Mouse (Mus musculus) neural tube, embryonic 13.5 days (tissue): ENCODE data around the gene Prelp. TPM values are rescaled to one million over a fixed set of nuclear protein-coding genes. Genes with fewer than 3 reads are reported as not detected.
A peak's percentile ranks its signal among the peaks of the same experiment; 100 is the strongest.

Experiments used
- ATAC-seq: fragments of 200-750 bp; cut with Nextera tagmentation; 2 replicates; pipeline ENCODE4 v1.8.0; 2017; ENCODE audit warnings: low read depth, mild to moderate bottlenecking, moderate TSS enrichment, moderate library complexity
- H3K27ac ChIP-seq: fragments of 300-500 bp; sonication (generic); replicated peaks from 2 replicates; pipeline ENCODE4 v1.5.1; 2015; ENCODE audit warnings: moderate library complexity, mild to moderate bottlenecking, inconsistent platforms
- H3K27me3 ChIP-seq: fragments of 300-500 bp; sonication (generic); 2 replicates; pipeline ENCODE4 v1.6.1; 2015; ENCODE audit warnings: mild to moderate bottlenecking, inconsistent platforms
- H3K36me3 ChIP-seq: fragments of 300-500 bp; sonication (generic); 2 replicates; pipeline ENCODE4 v1.6.1; 2015; ENCODE audit warnings: mild to moderate bottlenecking, inconsistent platforms
- H3K4me1 ChIP-seq: fragments of 300-500 bp; sonication (generic); replicated peaks from 2 replicates; pipeline ENCODE4 v1.6.1; 2015; ENCODE audit warnings: inconsistent platforms
- H3K4me2 ChIP-seq: fragments of 300-500 bp; sonication (generic); 2 replicates; pipeline ENCODE4 v1.6.1; 2015; ENCODE audit warnings: inconsistent platforms, mild to moderate bottlenecking, moderate library complexity
- H3K4me3 ChIP-seq: fragments of 300-500 bp; sonication (generic); 2 replicates; pipeline ENCODE4 v1.5.1; 2015; ENCODE audit warnings: mild to moderate bottlenecking, inconsistent platforms
- H3K9ac ChIP-seq: fragments of 300-500 bp; sonication (generic); 2 replicates; pipeline ENCODE4 v1.6.1; 2015; ENCODE audit warnings: moderate library complexity, mild to moderate bottlenecking, inconsistent platforms
- H3K9me3 ChIP-seq: fragments of 300-500 bp; sonication (generic); 2 replicates; pipeline ENCODE4 v1.6.1; 2016; ENCODE audit warnings: inconsistent platforms
- WGBS: fragments of 180-500 bp; shearing (Covaris S2); methylation state at CpG from one replicate; pipeline ENCODE4 v1.1.7; 2015; 5-methylcytosine and 5-hydroxymethylcytosine counted together
- polyA plus RNA-seq: library from polyadenylated mRNA; unstranded; fragments of >200 nt; fragmentation: Nextera tagmentation; extraction: Ambion mirVana; gene quantifications from 2 replicates; pipeline ENCODE4 v1.2.1, GENCODE M21; 2015

Gene Prelp
- polyA plus RNA-seq, 1 experiment from 2014 or later: 10.1 TPM

DNA sequence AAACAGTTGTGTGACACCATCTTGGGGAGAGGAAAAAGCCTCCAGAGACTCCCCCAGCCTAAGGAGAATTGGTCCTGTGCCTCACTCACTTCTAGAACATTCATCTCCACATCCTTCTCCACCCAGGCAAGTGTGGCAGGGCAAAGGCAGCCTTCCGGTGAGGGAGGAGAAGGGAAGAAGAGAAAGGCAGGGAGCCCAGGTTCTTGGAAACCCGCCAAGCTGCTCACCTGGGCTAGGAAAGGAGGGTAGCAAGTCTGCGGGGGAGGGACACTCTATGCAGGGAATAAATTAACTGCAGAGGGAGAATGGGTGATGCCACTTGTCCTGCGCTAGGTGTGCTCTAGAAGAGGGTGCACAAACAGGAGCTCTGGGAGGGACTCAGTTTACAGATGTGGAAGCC lies 10.2 kb downstream of the Prelp start:
- H3K27ac ChIP-seq: no peak overlapping the region
- no peaks in the 10 kb centered on the region for H3K36me3 ChIP-seq
- no peak overlapping the region for H3K4me3 ChIP-seq
- no peak overlapping the region for H3K4me2 ChIP-seq
- H3K27me3 ChIP-seq: 0 out of 2 replicates have a peak, but pooled peaks cover 10% of the 10 kb centered on the region
- no peak for ATAC-seq
- peaks cover 40% of the 10 kb centered on the region for H3K4me1 ChIP-seq
- WGBS: 69% methylated on average over 4 of the region's 4 CpGs
- no peak overlapping the region for H3K9ac ChIP-seq
- no peaks in the 10 kb centered on the region for H3K9me3 ChIP-seq

DNA sequence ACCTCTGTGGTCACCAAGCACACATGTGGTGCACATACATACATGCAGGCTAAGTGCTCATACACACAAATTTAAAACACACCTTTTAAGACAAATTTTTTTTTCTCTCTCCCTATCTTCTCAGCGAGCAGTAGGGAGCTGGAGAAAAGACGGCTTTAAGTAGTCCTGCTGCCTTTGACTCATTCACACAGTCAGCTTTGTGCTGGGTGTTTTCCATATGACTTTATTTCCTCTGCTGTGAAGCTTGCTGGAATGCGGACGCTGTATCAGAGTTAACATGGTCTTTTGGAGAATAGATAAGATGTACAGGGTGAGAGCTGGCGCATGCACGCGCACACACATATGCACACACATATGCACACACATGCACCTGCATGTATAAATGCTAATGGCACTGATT lies 11.1 kb downstream of the Prelp start:
- Histone ChIP-seq H3K9ac (no peak overlapping the region), H3K9me3 (no peaks in the 10 kb centered on the region), H3K4me3 (no peak overlapping the region), H3K36me3 (no peaks in the 10 kb centered on the region), H3K4me2 (no peak overlapping the region), H3K4me1 (peaks cover 37% of the 10 kb centered on the region), H3K27ac (no peak overlapping the region), H3K27me3 (0 out of 2 replicates have a peak, but pooled peaks cover 10% of the 10 kb centered on the region)
- 88% methylated on average over 7 of the region's 7 CpGs for WGBS
- ATAC-seq: no peak

DNA sequence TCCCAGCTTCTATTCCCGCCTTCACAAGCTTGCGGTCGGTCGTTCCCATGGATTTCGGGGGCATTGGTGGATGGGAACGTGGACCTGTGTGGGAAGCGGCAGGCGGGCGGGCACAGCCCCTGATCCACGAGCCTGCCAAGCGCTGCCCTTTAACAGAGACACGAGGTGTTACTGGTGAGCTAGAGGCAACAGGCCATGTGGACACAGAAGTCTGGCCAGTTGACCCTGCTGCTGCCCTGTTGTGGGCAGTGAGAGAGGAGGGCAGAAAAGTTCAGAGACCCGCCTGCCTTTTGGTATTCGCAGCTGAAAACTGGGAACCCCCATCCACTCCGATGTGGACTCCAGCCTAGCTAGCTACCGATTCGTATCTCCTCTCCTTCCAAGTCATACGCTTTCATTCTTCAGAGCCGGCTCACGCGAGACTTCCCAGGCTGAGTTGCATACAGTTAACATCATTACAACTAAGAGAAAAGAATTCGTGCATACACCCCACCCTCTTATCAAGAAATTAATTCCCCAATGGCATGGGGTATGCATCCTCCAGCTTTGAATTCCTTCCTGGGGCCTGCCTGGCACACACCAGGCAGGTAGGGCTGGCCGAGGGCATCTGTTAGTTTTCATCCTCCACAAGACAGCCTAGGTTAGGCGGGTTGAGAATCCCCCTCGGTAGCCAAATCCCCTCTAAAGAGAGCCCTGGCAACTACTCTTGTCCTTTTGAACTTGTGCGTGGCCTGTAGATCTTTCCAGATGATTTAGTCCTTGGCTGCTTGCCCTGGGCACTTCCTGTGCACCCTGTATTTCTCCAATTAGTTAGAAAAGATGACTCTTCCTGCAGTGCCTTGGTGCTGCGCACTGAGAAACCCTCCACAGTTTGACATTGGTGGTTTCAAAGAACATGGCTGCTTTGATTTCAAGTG lies 12.3 kb downstream of the Prelp start:
- peak overlapping the region; percentile 86 for H3K27ac ChIP-seq
- no peaks in the 10 kb centered on the region for H3K36me3 ChIP-seq
- peaks cover 37% of the 10 kb centered on the region for H3K4me1 ChIP-seq
- peak; percentile 2 for ATAC-seq
- peak overlapping the region; percentile 75 for H3K9ac ChIP-seq
- WGBS: 13% methylated on average over 27 of the region's 27 CpGs
- H3K9me3 ChIP-seq: no peaks in the 10 kb centered on the region
- H3K4me3 ChIP-seq: peak overlapping the region; percentile 42
- H3K27me3 ChIP-seq: 0 out of 2 replicates have a peak, but pooled peaks cover 10% of the 10 kb centered on the region
- peak overlapping the region; percentile 81 for H3K4me2 ChIP-seq

DNA sequence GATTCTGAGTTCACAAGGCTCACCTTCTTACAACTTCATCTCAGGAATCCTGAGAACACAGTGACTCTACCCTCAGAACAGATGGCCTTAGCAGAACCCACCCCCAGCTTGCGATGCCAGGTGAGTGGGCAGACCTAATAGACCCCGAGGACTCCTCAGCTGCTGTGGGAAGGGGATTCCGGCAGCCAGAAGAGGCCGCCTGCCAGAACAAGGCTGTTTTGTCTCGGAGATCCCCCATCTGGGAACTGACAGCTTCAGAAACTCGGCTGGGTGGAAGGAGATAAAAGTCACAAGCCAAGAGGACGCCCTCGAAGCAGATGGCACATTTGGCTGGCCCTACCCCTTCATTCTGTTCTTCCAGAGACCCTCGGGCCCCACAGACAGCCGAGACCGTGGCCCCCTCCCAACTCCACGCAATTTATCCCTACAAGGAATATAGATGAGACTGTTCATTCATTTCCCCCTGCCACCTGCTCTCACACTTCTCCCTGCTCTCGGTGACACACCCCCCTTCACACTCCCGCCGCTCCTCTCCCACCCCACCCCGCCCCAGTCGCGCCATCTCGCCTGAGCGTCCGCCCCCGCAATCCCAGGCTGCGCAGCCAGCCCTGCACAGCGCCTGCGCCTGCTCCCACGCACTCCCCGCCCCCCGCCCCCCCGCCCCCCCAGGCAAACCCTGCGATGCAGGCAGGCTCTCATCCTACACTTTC lies 13.1 kb downstream of the Prelp start, which contains the start of gene Optc:
Optc (minus strand) TSS at position 51 of the 710 bp plus-strand sequence.
- WGBS: 3% methylated on average over 26 of the region's 30 CpGs
- ATAC-seq: peak; percentile 88

DNA sequence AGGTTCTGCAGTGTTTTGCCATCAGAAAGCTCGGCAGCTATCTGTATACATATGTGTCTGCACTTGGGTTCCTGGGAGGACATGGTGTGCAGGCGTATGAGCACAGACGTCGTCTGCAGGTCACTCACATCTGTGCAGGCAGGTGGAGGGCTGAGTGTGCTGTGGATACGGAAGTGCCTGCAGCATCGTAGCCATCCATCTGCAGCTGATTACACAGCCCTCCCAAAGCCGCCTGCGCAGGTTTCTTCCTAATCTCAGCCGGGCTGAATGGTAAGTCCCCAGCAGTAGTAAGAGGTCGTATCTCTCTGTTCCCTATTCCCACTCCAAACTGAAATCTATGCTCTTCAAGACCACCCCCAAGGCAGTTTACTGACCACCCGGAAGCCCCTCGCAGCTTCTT lies 14.8 kb downstream of the Prelp start:
- H3K4me1 ChIP-seq: peaks cover 37% of the 10 kb centered on the region
- no peak overlapping the region for H3K9ac ChIP-seq
- no peak overlapping the region for H3K27ac ChIP-seq
- no peak overlapping the region for H3K4me3 ChIP-seq
- WGBS: 64% methylated on average over 12 of the region's 12 CpGs
- ATAC-seq: no peak
- no peak overlapping the region for H3K4me2 ChIP-seq
- no peaks in the 10 kb centered on the region for H3K9me3 ChIP-seq
- H3K27me3 ChIP-seq: 0 out of 2 replicates have a peak, but pooled peaks cover 10% of the 10 kb centered on the region
- H3K36me3 ChIP-seq: no peaks in the 10 kb centered on the region

More for the DNA sequence above, 13.1 kb downstream of the Prelp start, which contains the start of gene Optc:
- peak within 1 kb of the TSS; percentile 42 for H3K4me3 ChIP-seq
- H3K9ac ChIP-seq: peak within 1 kb of the TSS; percentile 75
- no peaks in the 10 kb centered on the region for H3K36me3 ChIP-seq
- H3K27me3 ChIP-seq: 0 out of 2 replicates have a peak, but pooled peaks cover 10% of the 10 kb centered on the region
- H3K4me2 ChIP-seq: peak within 1 kb of the TSS; percentile 81
- peaks cover 37% of the 10 kb centered on the region for H3K4me1 ChIP-seq
- peak within 1 kb of the TSS; percentile 86 for H3K27ac ChIP-seq
- H3K9me3 ChIP-seq: no peaks in the 10 kb centered on the region

DNA sequence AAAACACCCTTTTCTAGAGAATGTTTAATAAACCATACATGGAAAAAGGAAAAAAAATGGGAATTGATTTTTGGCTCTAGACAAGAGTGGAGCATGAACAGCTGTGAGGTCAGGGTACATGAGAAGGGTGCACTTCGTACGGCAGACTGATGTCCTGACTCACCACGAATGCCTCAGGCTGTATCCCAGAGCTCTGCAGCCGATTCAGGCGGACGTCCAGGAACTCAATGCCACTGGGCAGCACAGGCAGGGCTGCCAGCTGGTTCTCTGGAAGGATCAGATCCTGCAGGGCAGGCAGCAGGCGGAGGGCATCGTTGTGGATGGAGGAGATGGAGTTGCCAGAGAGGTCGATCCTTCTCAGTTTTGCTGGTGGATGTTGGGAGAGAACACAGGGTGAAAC lies 20.4 kb downstream of the Prelp start:
- no peaks in the 10 kb centered on the region for H3K27me3 ChIP-seq
- H3K4me1 ChIP-seq: peaks cover 3% of the 10 kb centered on the region
- WGBS: 66% methylated on average over 9 of the region's 9 CpGs
- no peak overlapping the region for H3K4me2 ChIP-seq
- no peaks in the 10 kb centered on the region for H3K36me3 ChIP-seq
- H3K9ac ChIP-seq: no peak overlapping the region
- H3K27ac ChIP-seq: no peak overlapping the region
- no peak overlapping the region for H3K4me3 ChIP-seq
- no peaks in the 10 kb centered on the region for H3K9me3 ChIP-seq
- ATAC-seq: no peak

DNA sequence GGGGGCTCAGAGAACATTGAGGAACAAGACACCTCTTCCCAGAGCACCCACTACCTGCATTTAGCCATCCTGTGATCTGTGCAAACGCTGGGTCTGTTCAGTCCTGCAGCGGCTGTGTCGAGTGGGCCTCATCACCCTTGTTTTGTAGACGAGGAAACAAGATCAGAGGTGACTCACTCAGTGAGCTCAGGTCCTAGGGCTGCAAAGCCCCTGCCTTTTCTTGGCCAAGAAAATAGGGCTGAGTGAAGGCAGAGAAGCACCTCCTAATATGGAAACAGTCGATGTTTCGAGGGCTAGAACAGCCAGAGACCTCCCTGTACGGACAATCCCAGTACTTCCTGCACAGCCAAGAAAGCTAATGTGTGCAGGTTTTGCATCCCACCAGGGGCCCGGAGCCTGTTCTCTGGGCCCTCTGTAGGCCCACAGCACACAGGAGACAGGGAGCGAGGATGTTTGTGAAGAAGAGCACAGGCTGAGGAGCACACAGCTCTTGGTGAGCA lies 22.1 kb downstream of the Prelp start:
- Histone ChIP-seq H3K4me1 (peaks cover 7% of the 10 kb centered on the region), H3K36me3 (no peaks in the 10 kb centered on the region), H3K9ac (0 out of 2 replicates have a peak overlapping the region, but pooled peaks have one; percentile 46), H3K4me2 (no peak overlapping the region), H3K27ac (no peak overlapping the region), H3K27me3 (no peaks in the 10 kb centered on the region), H3K4me3 (no peak overlapping the region), H3K9me3 (no peaks in the 10 kb centered on the region)
- 77% methylated on average over 9 of the region's 9 CpGs for WGBS
- no peak for ATAC-seq

DNA sequence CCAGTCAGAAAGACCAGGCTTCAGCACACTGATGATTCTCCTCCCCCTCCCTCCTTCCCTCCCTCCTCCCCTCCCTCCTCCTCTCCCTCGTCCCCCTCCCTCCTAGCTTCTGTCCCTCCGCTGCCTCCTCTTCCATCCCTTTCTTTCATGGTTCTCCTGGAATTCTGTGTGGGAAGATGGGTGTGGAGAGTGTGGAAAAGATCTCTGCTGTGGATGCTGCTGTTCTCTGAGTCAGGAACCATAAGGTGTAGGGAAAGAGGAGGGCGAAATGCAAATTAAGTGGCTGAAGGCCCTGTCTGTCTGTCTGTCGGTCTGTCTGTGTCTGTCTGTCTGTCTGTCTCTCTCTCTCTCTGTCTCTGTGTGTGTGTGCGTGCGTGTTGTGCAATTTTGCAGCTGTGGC lies 23.9 kb downstream of the Prelp start:
- Histone ChIP-seq H3K9ac (no peak overlapping the region), H3K4me3 (no peak overlapping the region), H3K4me1 (peaks cover 21% of the 10 kb centered on the region), H3K27ac (no peak overlapping the region), H3K4me2 (no peak overlapping the region), H3K36me3 (no peaks in the 10 kb centered on the region), H3K27me3 (no peaks in the 10 kb centered on the region), H3K9me3 (no peaks in the 10 kb centered on the region)
- no peak for ATAC-seq
- 73% methylated on average over 6 of the region's 6 CpGs for WGBS

DNA sequence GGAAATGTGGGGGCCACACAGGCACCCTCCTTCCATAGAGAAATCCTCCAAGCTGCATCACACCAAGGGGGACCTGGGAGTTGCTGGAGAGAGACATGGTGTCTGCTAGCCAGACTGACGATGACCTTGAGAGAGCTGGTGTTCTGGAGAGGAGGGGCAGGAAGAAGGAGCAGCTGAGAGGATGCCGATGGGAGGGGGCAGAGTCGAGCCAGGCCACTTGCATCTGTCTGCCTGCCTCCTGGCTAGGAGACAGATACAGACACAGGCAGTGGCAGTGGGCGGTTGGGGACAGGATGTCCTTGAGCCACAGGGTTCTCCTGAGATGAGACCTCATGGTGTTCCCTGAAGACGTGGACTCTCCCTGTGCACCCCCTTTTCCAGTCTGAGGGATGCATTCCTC lies 29.7 kb downstream of the Prelp start:
- H3K4me3 ChIP-seq: no peak overlapping the region
- H3K9me3 ChIP-seq: no peaks in the 10 kb centered on the region
- WGBS: 26% methylated on average over 5 of the region's 5 CpGs
- H3K4me2 ChIP-seq: no peak overlapping the region
- ATAC-seq: no peak
- peaks cover 4% of the 10 kb centered on the region for H3K27me3 ChIP-seq
- no peaks in the 10 kb centered on the region for H3K36me3 ChIP-seq
- H3K4me1 ChIP-seq: peaks cover 78% of the 10 kb centered on the region
- H3K9ac ChIP-seq: no peak overlapping the region
- no peak overlapping the region for H3K27ac ChIP-seq

DNA sequence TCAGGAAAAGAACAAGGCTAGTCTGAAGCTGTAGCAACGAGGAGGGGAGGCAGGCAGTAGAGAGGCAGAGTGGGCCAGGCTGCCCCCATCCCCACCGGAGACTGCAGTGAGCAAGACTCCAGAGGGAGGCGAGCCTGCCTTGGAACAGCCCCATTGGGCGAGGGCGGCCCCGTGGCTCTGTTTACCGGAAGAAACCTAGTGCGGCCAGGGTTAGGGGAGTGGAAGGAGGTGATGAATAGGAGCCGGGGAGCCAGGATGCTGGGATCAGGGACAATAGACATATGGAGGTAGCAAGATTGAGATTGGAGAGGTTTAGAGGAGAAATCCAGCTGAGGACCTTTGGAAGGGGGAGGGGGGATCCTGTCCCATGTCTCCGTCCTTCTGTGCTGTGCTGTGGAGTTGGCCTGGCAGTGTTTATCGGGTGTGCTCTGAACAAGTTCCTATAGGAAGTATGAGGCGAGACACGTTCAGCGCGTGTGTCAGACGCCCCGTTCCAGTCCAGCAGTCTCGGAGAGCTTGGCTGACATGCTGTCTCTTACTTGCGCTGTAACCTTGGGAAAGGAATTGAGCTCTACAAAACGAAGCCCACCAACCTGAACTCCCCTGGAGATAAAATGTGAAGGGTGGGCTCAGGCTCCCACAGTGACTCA lies 31.1 kb downstream of the Prelp start:
- H3K4me1 ChIP-seq: peaks cover 82% of the 10 kb centered on the region
- no peak overlapping the region for H3K4me3 ChIP-seq
- peaks cover 4% of the 10 kb centered on the region for H3K27me3 ChIP-seq
- no peaks in the 10 kb centered on the region for H3K9me3 ChIP-seq
- ATAC-seq: no peak
- peak overlapping the region; percentile 39 for H3K4me2 ChIP-seq
- H3K27ac ChIP-seq: no peak overlapping the region
- no peaks in the 10 kb centered on the region for H3K36me3 ChIP-seq
- peak overlapping the region; percentile 22; the same call in 1 of the 2 replicates for H3K9ac ChIP-seq
- 16% methylated on average over 20 of the region's 20 CpGs for WGBS

DNA sequence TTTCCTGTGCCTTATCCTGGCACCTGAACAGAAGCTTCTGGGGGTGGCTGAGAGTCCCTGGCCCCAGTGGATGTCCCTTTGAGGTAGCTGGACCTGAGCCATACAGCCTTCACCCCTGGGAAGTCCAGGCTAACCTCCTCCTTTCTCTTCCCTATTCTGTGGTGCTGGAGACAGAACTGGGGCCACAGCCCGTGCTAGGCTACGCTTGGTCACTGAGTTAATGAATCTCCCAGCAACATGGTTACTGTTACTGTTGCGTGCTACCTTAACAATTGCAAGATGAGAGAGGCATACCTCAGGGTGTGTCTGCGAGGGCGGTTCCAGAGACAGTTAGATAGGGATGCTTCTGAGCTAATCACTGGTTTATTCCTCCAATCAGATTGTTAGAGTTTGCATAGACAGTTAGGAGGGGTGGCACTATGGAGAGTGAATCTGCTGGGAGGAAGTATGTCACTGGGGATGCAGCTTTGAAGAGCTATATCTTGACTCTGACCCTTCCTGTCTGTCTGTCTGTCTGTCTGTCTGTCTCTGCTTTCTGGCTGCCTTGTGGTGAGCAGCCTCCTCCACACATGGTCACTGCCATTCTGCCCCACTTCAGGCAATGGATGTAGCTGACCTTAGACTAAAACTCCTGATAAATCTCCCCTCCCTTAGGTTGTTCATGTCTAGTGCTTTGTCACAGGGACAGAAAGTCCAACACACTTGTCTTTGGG lies 33.5 kb downstream of the Prelp start:
- H3K4me1 ChIP-seq: peaks cover 87% of the 10 kb centered on the region

More for the DNA sequence above, 33.5 kb downstream of the Prelp start:
- Histone ChIP-seq H3K9ac (peak overlapping the region; percentile 52), H3K9me3 (no peaks in the 10 kb centered on the region), H3K4me3 (no peak overlapping the region), H3K27me3 (peaks cover 4% of the 10 kb centered on the region), H3K4me2 (peak overlapping the region; percentile 38; the same call in 1 of the 2 replicates), H3K36me3 (no peaks in the 10 kb centered on the region), H3K27ac (peak overlapping the region; percentile 72)
- 71% methylated on average over 5 of the region's 5 CpGs for WGBS
- no peak for ATAC-seq
